Mouse (Mus musculus): ENCODE data around the gene Vax2.

DNA sequence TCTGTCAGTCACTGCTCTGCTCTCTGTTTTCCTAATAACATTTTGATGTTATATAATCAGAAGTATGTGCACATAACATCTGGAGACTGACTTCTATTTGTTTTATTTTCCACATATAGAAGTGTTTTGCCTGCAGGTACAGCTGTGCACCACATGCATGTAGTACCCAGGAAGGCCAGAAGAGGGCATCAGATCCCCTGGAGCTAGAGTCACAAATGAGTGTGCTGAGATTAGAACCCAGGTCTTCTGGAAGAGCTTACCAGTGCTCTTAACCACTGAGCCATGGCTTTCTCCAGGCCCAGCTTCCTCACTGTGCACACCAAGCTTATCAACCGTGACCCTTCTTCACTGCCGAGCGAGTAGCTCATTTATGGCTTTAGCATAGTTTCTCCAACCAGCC is 17.4 kb downstream of the Vax2 start:
- TF ChIP-seq CTCF (IDR thresholded peaks at IDR 0.05; ENCODE audit: low read depth, low read length), result peak; percentile 63
- no peak for TF ChIP-seq POLR2A (IDR thresholded peaks at IDR 0.05; ENCODE audit: extremely low read depth, insufficient read depth, low read length)
